Mouse (Mus musculus) testis, postnatal 14 days (tissue): Measurements from ENCODE around the gene Rbp7.
"Not testable (repeated sequence)": the region's sequence is repeated elsewhere in the genome, so short reads cannot be mapped to it uniquely, and the experiment has no call there.

Experiments
- DNase-seq: peaks from one replicate; pipeline ENCODE4 v3.0.0; 2021; ENCODE audit warnings: low spot score

Gene Rbp7

GRCm38 (mm10) chr4:149457163-149457562 is 2.4 kb upstream of the Rbp7 start:
- not testable (repeated sequence) for DNase-seq

DNA sequence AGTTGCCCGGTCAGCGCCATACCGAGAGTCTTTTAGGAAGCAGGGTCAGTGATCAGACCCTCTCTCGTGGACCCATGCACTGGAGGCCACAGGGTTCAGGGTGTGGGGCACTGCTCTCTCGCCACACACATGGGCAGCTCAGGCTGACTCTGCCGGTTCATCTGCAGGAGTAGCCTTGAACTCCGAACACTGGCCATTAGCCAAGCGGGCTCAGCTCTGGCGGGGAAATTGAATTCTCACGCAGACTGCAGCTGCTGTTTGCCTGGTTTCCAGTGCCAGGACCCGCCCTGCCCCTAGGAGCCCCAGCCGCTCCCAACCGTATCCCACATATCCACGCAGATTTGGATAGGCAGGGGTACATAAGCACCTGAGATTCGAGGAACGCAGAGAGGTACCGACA is 515 bp downstream of the Rbp7 start:
- no peak for DNase-seq

- no peak for DNase-seq
Observed at GRCm38 (mm10) chr4:149453656-149454055, 1.1 kb downstream of the Rbp7 start.

- no peak for DNase-seq
Observed at GRCm38 (mm10) chr4:149450636-149451035, 4.1 kb downstream of the Rbp7 start.

DNA sequence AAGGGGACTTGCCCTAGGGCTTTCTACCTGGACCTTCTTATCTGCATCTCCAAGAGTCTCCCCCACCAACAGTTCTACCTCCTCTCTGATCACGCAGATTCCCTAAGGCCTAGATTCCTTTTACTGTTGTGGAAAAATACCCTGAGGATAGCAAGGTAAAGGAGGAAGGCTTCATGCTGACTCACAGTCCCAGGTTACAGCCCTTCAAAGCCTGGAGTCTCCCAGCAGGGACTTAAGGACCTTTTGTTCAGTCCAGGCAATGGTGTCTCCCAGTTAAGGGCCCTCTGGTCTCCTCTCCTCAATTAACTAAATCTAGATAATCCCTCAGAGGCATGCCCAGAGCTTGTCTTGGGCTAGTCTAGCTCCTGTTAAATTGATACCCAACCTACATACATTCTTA is 8.5 kb downstream of the Rbp7 start:
- no peak for DNase-seq

GRCm38 (mm10) chr4:149445868-149446267 is 8.9 kb downstream of the Rbp7 start:
- DNase-seq: peak; percentile 62

- peak; percentile 84 for DNase-seq
Observed at GRCm38 (mm10) chr4:149444964-149445701, 9.6 kb downstream of the Rbp7 start.

- DNase-seq: no peak
Observed at GRCm38 (mm10) chr4:149444465-149444864, 10.3 kb downstream of the Rbp7 start.

DNA sequence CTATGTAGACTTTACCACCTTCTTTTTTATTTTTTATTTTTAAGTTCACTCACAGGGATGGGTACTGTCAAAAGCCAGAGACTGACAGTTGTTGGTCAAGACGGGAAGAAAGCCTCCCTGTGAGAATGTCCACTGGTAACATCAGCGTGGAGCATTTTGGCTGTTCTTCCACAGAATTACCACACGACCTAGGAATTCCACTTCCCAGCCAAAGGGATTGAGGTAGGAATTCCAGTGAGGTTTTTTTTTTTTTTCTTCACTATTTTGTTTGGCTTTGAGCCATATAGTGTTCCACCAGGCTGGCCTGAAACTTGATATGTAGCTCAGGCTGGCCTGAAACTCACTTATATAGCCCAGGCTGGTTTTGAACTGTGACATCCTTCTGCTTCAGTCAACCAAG is 12.3 kb downstream of the Rbp7 start:
- no peak for DNase-seq

DNA sequence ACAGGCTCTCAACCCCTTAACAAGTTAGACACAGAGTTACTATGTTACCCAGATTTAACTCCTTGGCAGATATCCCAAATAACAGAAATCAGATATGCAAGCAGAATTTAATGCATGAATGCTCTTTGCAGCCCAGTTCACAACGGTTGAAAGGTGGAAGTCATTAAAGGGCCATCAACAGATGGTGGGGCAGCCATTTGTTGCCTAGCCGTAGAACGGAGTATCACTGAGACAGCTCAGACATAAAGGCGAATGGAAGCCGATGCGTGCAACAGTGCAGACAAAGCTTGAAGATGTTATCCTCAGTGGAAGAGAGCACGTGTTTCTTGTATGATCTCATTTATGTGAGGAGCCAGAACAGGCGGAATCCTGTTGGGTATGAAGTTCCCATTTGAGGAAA is 14.2 kb downstream of the Rbp7 start:
- DNase-seq: no peak

DNA sequence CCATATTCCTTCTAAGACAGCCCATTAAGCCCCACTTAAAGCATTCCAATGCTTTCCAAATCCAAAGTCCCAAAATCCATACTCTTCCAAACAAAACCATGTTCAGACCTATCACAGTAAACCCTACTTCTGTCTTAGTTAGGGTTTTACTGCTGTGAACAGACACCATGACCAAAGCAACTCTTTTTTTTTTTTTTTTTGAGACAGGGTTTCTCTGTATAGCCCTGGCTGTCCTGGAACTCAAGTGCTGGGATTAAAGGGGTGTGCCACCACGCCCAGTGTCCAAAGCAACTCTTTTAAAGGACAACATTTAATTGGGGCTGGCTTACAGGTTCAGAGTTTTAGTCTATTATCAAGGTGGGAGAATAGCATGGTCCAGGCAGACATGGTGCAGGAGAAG is 22.9 kb downstream of the Rbp7 start:
- DNase-seq: not testable (repeated sequence)

DNA sequence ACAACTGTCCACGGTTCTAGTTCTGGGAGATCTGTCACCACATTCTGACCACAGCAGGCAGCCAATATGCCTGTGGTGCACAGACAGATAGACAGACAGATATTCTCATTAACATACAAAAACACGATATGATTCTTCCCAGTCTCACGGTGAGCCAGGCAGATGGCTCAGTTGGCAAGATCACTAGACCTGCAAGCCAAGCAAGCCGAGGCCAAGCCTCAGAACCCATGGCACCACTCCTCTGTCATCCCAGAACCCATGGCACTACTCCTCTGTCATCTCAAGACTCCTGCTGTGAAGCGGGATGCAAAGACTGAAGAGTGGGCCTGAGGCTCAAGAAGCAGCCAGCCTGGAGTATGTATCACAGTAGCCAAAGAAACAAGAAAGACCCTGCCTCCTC is 25.2 kb downstream of the Rbp7 start:
- DNase-seq: no peak

GRCm38 (mm10) chr4:149426325-149427199 is 28.2 kb downstream of the Rbp7 start, which contains the start of gene Ube4b:
Ube4b (minus strand) TSS chr4:149426749.
- DNase-seq: peak; percentile 98

DNA sequence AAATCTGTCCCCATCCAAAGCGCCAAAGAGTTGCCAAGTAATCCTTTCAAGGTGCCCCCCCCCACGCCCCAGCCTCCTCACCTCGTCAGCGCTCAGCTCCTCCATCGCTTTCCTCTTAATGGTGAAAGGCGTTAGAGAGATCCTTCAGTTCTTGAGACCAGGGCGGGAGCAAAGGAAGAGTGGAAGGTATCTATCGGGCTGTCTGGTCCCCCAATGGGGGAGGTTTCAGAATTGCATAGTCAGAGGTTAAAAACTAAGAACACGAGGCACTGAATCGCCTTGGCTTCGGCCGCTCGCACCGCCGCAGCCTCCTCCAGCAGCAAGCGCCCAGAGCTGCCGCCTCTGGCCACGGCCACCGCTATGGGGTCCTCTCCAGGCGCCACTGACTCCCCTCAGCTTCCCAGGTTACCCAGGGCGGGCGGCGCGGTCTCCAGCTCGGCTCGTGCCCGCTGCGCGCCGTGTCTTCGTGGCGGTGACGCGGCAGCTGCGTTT is 28.9 kb downstream of the Rbp7 start:
- no peak for DNase-seq

DNA sequence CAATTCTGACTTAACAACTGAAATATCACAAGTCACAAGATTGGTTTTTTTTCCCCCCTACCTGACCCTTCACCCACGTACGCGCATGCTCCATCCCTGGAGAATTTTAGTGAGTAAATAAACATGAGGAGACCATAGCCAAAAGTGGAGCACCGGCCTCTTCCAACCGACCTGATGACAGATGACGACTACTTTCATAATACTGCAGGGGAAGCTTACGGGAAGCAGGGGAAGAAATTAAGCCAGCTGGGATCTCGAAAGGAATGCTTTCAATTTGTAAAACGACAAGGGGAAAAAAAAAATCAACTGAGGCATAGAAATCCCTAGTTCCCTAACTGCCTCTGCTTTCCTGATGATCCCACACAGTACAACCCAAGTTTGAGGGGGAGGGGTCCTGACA is 30.0 kb downstream of the Rbp7 start:
- no peak for DNase-seq

DNA sequence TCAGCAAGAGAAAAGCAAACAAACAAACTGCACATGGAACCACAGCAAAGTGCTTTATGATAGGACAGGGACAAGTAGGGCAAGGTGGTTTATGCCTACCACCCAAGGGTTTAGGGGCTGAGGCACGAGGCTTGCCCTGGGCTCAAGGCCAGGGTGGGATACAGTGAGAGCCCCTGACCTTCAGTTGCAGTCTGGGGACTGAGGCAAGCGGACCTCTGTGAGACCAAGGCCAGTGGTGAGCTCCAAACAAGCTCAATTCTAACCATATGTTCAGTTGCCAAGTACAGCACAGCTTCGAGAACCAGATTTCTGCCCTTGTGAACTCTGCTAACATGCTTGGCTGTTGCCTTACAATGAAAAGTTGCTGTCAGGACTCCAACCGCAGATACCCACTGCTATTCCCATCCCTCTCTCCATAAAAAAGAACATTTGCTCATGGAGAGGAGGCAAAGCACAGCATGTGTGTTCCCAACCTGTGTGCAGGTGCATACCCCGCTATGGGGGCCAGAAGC is 36.9 kb downstream of the Rbp7 start:
- no peak for DNase-seq

DNA sequence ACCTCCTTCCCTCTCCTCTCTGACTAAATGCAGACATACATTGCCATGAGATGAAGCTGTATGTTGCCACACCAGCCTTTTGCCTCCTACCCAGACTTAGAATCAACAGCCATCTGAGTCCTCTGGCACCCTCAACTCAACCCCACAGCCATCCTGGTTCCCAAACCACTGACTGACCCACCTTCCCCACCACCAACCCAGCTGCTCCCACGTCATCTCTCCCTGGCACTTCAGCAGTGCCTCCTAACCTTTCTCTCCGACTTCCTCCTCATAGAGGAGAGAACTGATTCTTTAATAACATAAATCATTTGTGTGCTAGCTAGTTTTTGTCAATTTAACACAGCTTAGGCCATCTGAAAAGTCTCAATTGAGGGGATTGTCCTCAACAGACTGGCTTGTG is 37.8 kb downstream of the Rbp7 start:
- DNase-seq: no peak

GRCm38 (mm10) chr4:149416417-149416816 is 38.4 kb downstream of the Rbp7 start:
- no peak for DNase-seq

DNA sequence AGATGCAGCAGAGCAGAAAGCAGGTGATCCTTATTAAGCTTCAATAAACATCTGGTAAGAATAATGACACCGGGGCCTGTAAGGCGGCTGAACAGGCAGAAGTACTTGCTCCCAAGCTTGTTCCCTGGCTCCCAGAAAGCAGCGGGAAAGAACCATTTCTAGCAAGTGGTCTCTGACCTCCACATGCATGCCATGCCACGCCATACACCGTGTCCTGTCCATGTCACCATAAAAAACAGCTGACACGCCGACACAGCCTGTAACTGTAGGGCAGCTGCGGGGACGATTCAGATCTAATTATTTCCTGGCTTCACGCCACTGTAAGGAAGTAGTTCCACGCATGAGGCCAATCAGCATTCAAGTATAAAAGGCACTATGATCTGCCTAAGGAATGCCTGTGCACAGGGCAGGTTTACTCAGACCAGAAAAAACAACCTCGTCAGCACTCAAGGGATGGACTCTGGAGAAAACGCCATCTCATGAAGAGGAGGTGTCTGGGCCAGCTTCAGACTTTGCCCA is 39.1 kb downstream of the Rbp7 start:
- no peak for DNase-seq

DNA sequence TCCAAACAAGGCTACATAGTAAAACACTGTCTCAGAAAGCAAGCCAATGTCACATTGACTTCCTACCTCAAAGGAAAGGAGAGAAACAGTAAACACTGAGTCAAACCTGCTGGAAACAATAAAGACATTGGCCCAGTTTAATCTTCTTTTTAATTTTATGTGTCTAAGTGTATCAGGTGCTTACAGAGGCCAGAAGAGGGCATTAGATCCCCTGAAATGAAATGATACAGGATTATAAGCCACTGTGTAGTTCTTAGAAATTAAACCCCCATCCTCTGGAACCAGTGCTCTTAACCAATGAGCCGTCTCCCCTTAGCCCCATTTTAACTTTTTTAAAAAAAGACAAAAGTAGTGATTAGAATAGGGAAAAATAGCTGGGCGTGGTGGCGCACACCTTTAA is 40.5 kb downstream of the Rbp7 start:
- no peak for DNase-seq

DNA sequence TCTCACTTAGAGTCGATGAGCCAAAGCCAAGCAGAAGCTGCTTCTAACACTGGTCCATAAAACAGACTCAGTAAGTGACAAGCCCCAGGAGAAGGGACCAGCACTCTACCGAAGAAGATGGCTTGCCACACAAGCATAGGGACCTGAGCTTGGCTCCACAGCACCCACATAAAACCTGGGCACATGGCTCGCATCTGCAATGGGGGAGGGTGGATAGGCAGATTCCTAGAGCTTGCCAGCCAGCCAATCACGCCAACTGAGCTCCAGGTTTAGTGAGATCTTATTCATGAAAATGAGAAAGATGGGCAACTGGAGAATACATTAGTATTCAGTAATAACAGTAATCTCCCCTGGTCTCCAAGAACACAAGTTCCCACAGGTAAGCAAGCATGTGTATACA is 45.0 kb downstream of the Rbp7 start:
- no peak for DNase-seq

DNA sequence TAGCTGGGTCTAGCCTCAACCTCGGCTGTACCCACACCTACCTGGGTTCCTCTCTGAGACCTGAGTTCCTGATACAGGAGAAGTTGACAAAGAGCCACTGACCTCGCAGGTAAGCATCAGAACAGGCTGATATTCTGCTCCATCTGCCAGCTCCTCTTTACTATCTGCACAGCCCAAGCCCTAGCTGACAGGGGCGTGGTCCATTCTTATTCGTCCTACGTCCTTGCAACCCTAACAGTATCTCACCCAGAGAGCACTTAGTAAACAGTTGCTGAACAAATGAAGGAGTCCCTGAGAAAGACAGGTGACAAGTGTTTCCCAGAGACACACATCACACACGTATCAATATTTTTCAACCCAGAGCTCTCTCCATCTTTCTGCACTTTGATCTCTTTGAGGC is 46.4 kb downstream of the Rbp7 start:
- DNase-seq: no peak

DNA sequence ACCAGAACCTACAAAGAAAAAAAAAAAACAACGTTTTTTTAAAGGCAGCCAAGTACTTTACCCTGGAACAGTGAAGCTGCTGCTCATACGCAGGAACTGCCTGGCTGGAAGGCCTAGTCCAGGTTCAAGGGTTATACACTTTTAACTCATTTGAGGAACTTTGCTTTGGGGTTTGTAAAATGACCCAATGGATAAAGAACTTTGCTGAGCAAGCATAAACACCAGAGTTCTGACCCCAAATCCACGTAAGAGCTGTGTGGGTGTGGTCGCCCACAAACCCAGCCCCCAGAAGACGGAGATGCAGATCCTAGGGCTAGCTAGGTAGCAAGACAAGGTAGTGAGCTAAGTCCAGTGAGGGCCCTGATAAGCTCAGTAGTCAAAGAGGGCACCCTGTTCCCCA is 47.3 kb downstream of the Rbp7 start:
- no peak for DNase-seq
